Mouse (Mus musculus) ES-Bruce4 (cell line): Measurements from ENCODE around the gene Eif5.

Experiments used
- CTCF ChIP-seq: IDR thresholded peaks from one replicate; pipeline ENCODE4 v1.8.1; 2011; ENCODE audit warnings: low read depth, low read length
- EP300 ChIP-seq: IDR thresholded peaks from 2 replicates; pipeline ENCODE4 v1.6.1; 2011; ENCODE audit warnings: low read depth, low read length; ENCODE audit not compliant: insufficient read depth
- POLR2A ChIP-seq: IDR thresholded peaks from one replicate; pipeline ENCODE4 v1.8.1; 2011; ENCODE audit warnings: low read length; ENCODE audit not compliant: insufficient read depth

- TF ChIP-seq CTCF (no peak), POLR2A (no peak), EP300 (no peak)
Observed at GRCm38 (mm10) chr12:111494931-111495330, 42.9 kb upstream of the Eif5 start.
